Mouse (Mus musculus) ES-E14 (cell line): Measurements from ENCODE around the gene Tnfrsf4.

Experiments used
- CHD2 ChIP-seq: IDR thresholded peaks from 2 replicates; pipeline ENCODE4 v1.6.1; 2014; ENCODE audit warnings: mild to moderate bottlenecking, low read depth, low read length, inconsistent platforms
- HCFC1 ChIP-seq: IDR thresholded peaks from 2 replicates; pipeline ENCODE4 v1.6.1; 2012; ENCODE audit warnings: low read length, inconsistent platforms, borderline replicate concordance; ENCODE audit not compliant: insufficient read depth
- MAFK ChIP-seq: IDR thresholded peaks from 2 replicates; pipeline ENCODE4 v1.6.1; 2014; ENCODE audit warnings: mild to moderate bottlenecking, low read depth, low read length, inconsistent platforms; ENCODE audit not compliant: insufficient read depth
- ZC3H11A ChIP-seq: IDR thresholded peaks from 2 replicates; pipeline ENCODE4 v1.6.1; 2012; ENCODE audit warnings: low read depth, mild to moderate bottlenecking, inconsistent platforms, low read length, borderline replicate concordance
- ZNF384 ChIP-seq: IDR thresholded peaks from 2 replicates; pipeline ENCODE4 v1.6.1; 2012; ENCODE audit warnings: low read depth, low read length, inconsistent platforms

- TF ChIP-seq MAFK (no peak), ZNF384 (no peak), HCFC1 (no peak), ZC3H11A (no peak), CHD2 (no peak)
These were observed 41.0 kb downstream of the Tnfrsf4 start for GRCm38 (mm10) chr4:156054606-156055005.
